Mouse (Mus musculus): Measurements from ENCODE around the gene Rbm47. TPM values are rescaled to one million over a fixed set of nuclear protein-coding genes. Genes with fewer than 3 reads are reported as not detected.
A peak's percentile ranks its signal among the peaks of the same experiment; 100 is the strongest.

Gene Rbm47
- total RNA-seq, 4 experiments from 2014 or later, result 0.27 to 1.8 (median 0.63) TPM

DNA sequence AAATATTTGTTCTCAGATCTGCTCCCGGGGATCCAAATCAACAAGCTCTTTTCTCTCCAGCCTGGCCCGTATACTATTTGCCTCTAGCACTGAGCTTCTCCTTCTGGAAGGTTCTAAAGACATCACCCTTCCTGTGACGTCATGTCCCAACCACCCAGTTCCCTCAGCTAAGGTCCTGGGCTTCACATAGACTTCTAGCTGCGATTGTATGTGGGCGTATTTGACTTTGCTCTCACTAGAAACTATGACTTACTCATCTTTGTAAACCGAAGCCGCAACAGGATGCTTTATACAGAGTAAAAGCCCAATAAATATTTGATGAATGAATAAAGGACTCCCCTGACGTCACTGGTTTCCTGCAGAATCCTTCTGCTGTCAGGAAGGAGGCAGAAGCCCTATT, 7.2 kb downstream of the Rbm47 start:
- no peak for DNase-seq (ENCODE audit: low spot score in 2 of 2)

DNA sequence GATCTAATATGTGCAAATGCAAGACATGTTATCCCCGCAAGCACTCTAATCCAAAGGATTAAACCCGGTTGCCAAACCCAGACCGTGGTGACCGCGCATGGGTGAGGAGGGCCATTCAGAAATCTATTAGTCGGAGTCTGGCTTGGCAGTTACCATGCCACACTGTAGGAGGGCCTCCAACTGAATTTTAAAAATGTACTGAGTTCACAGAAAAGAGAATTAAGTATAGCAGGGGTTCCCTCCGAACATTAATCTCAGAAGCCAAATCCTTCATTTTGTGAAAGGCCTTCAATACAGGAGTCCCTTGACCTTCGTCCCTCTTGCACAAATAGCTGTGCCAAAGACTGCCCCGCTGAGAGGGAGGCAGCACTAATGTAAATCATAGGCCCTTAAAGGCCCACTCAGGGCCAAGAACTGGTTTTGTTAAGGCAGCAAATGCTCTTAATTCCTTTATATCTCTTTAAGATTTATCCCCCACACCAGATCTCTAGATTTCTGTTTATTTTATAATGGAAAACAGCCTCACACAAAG, 16.4 kb downstream of the Rbm47 start:
- no peak for DNase-seq (ENCODE audit: low spot score in 2 of 2)

DNA sequence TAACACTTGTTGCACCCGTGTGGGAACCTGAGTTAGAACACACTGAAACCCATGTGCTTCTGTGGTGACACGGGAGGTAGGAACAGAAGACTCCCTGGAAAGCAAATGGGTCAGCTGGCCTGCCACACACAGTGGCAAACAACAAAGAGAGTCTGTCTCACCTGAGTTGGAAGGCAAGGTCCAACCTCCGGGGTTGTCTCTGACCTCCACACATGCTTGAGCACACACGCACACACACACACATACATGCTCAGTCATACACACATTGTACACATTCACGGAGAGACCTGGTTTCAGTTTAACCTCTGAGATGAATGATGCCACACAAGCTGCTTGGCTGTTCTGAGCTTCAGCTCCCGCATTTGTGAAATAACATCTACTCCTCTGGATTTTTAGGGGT, 18.3 kb downstream of the Rbm47 start:
- no peak for DNase-seq (ENCODE audit: low spot score in 2 of 2)

DNA sequence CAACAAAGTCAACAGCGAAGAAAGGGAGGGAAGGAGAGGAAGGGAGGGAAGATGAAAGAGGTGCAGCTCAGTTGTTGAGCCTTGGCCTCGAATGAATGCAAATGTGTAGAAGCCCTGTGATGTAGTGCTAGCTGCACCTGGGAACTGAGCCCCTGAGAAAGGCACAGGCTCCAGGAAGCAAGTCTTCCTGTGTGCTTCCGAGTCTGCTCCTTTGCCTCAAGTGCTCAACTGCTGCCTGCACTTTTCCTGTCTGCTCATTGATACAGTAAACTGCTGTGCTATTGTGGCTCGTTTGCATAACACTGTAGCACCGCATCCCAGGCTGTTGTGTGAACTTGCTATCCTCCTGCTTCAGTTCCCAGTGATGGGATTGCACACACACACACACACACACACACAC, 19.4 kb downstream of the Rbm47 start:
- no peak for DNase-seq (ENCODE audit: low spot score in 2 of 2)

DNA sequence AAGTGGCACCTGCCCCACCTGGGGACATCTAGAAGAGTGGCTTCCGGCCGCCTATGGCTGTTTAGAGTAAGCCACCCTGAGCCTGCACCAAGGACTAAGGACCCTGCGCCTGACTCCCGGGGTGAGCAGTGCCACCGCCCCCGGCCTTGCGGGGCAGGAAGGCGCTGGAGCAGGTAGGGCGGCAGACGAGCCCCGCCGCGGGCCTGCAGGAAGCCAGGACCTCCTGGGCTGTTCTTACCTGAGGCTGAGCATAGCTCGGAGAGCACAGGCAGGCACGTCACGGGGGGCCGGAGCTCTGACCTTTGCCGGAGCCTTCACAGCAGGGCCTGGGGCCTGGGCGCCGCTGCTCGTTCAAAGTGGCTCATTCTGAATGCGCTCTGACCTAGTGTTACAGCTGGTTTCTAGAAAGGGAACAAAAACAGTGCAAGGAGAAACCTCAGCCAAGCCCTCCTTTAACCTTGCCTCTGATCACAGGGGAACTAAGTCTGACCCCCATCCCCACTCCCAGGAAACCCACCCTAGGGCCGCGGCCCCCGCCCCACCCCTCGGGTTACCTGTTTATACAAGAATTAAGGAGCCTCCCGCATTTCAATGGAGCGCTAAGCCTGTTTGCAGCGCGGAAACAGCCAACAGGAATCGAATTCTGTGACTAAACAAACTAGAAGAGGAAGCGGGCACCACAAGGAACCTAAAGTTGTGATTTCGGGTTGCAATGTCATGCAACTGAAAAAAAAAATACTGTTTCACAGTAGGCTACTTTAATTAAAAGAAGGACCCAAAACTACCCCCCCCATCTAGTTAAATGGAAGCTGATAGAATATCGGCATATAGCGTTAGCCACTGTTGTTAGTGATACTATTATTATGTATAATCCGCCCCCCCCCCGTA, 21.4 kb downstream of the Rbm47 start:
- no peak for DNase-seq (ENCODE audit: low spot score in 2 of 2)

DNA sequence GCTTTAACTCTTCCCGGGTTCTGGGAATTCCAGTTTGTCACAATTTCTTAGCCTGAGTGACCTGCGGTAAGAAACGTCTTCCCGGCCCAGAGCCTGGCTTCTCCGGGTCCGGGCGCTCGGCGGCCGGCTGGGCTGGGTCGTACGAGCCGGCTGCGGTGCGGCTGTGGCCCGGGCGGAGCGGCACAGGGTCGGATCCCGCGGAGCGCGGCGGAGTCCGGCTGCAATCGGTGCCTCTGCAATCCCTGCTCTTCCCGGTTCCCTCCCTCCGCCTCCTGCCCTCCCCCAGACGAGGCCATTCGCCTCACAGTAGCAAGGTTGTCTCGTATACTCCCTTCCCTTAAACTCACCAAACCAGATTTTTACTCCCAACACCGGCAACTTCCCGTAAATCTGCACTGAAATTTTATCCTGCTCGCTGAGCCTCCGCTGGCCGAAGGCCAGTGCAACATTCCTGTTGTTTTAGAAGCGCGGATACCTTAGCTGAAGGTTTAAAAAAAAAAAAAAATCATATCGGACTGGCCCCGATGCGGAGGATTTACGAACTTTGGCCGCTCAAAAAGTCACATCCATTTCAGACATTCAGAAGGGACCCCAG, 22.1 kb downstream of the Rbm47 start:
- DNase-seq (ENCODE audit: low spot score in 2 of 2), result peak in 1 of 2 experiments; percentile 3

DNA sequence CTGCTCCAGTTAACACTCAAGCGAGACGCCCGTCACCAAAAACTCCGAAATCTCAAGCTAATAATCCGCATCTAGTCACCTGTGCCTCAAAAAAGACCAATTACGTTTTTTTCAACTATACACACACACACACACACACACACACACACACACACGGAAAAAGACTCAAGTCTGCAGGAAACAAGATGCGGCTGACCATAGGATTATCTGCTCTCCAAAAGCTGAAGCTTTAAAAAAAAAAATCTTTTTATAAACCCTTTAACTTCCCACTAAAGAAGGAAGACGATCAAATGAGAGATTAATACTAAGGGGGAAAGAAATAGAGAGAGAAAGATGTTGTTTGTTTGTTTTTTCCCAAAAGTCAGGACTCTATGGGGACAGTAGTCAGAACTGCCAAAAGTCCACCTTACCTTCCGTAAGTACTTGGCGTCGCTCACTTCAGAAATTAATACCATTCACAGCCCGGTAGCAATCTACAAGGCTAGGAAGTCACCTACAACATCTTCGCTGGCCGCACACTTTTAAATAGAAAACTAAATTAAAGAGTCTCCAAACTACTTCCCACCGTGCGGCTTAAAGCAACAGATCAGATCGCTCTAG, 22.7 kb downstream of the Rbm47 start:
- DNase-seq (ENCODE audit: low spot score in 2 of 2), result no peak

DNA sequence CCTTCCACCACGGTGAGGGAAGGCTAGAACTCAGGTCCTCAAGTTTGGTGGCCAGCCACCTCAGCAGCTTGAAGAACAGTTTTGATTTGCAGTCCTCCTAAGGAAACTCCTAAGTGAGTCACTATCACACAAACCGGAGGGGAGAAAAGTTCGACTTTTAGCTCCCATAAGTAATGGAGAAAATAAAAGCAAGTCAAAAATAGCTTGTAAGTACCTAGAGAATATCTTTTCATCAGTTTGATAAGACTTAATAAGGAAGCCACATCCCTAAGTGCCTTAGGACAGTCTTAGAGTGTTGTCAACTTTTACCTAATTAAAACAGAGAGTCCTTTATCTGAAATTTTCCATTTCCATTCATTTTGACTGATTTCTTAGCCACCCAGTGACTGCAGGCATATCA, 23.3 kb downstream of the Rbm47 start:
- DNase-seq (ENCODE audit: low spot score in 2 of 2), result no peak

DNA sequence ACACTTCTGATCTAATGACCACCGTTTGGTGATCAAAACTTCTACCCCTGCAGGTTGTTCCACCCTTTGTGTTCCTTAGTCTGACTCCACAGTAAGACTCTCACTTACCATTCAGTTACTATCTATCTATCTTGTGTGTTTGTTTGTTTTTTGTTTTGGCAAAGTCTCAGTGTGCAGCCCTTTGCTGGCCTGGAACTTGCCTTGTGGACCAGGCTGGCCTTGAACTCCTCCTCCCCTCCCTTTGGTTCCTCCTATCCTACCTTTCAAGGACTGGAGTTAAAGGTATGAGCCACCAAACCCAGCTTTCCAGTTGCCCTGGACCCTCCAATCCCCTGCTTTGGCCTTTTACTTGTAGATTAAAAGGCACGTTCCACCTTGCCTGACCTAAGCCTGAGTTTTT, 23.8 kb downstream of the Rbm47 start:
- DNase-seq (ENCODE audit: low spot score in 2 of 2), result no peak

DNA sequence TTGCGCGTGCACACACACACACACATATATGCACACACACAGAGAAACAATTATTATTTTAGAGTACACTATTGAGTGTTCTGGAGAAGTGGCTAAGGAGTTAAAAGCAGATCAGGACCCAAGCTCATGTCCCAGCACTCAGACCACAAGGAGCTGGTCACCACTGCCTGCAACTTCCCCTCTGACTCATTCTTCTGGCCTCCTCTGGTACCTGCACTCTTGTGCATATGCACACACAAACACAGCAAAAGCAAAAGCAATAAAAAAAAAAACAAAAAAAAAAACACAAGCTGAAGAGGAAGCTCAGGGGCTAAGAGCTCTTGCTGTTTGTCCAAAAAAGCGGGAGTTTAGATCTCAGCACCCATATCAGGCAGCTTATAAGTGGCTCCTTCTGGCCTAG, 25.6 kb downstream of the Rbm47 start:
- DNase-seq (ENCODE audit: low spot score in 2 of 2), result no peak

DNA sequence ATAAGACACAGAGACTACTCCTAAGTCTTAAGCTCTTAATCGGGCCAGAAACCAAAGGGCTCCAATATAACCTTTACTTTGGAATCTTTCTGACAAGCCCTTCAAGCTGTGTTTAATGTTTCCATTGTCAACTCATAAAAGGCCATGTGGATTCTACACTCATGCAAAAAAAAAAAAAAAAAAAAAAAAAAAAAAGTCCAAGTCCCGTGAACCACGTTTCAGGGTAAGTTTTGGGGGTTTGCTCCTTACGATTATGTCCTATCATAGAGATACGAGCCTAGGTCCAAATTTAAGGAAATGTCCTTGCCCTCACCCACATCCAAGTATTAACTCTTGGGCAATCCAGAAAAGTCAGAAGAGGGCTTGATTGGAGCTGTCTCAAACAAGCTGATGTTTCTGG, 27.3 kb downstream of the Rbm47 start:
- DNase-seq (ENCODE audit: low spot score in 2 of 2), result no peak

DNA sequence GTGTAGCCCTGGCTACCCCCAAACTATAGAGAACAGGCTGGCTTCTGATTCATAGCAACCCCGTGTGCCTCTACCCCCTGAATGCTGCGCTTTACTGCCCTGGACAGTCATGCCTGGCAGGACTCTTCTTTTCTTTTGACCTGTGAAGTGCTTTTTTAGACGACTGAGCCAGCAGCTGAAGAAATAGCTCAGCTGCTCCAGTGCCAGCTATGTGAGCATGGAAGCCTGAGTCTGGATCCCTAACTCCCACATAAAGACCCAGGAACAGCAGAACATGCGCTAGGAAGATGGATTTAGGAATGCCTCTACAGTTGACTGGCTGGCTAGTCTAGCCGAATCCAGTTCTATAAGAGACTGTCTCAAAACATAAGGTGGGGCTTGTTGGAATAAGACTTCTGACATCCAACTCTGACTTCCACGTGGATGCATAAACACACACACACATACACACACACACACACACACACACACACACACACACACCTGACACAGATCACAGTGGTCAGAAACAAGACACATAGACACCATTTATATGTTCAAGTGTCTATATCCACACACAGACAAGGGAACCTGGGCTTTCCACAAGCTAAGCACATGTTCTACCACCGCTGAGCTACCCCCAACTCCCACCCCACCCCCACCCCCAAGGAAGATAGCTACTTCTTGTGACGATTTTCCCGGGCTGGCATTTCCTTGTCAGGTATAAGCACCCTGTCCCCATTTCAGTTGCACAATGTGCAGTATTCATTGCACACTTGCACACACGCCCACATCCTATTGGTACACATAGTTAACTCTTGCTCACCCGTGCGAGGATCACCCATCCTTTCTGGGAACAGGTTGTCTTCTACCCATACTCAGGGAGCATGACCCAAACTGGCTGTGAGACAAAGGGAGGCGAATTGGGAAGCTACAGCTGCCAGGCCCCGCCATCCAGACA, 29.6 kb downstream of the Rbm47 start:
- DNase-seq (ENCODE audit: low spot score in 2 of 2), result no peak

DNA sequence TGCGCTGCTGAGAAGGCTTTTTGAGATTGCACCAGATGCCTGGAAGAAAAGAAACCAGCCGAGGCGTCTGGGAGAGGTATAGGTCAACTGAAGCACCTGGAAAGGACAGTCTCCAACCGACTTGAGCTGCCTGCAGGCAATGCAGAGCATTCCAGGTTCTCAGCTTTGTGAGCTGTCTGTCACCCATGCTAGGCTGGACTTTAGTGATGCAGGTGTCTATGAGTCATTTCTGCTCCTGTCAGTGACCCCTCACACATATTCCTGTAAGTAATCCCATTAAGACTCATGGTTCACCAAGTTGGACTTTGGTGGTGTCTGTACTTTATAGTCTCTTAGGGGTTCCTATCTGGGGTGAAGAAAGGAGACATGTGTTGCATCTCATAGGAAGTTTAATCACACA, 31.4 kb downstream of the Rbm47 start:
- no peak for DNase-seq (ENCODE audit: low spot score in 2 of 2)

DNA sequence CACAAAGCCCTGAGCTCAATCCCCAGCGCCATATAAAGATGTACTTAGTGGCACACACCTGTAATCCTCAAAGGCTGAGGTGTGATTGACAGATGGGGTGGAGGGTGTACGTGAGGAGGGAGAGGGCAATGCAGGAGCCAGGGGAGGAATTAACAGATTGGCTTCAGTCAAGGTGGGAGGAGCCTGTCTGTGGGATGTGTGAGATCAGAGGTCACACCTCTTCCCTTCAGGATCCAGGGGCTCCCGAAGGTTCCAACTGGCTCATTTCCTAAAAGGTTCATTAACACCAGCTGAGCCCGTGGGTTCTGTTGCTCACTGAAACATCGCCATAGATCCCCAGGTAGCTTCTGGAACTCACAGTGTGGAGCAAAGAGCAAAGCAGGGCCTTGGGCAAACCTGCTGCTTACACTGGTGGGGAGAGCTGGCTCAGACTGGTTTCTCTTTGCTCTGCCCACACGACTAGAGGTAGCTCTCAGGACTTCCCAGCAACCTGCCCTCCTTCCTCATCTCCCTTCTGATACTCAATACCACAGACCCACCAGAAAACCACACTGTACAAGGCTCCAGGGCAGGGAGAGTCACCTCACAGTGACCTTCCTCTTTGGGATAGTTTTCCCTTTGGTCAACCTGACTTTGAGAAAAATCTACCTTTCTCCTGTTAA, 33.2 kb downstream of the Rbm47 start:
- no peak for DNase-seq (ENCODE audit: low spot score in 2 of 2)

DNA sequence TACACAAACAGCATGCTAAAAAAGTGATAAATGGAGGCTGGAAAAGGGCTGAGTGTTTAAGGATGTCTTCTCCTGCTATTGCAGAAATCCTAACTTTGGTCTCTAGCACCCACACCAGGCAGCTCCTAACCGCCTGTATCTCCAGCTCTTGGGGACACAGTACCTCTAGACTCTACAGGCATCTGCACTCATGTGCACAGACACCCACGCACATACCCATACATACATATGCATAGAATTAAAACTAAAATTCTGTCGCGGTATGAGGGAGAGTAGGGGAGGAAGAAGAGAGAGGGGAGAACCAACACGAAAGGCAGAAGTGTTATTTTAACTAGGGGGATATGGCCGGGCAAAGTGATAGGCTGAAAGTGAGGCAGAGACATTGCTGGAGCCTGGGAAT, 33.7 kb downstream of the Rbm47 start:
- DNase-seq (ENCODE audit: low spot score in 2 of 2), result no peak

DNA sequence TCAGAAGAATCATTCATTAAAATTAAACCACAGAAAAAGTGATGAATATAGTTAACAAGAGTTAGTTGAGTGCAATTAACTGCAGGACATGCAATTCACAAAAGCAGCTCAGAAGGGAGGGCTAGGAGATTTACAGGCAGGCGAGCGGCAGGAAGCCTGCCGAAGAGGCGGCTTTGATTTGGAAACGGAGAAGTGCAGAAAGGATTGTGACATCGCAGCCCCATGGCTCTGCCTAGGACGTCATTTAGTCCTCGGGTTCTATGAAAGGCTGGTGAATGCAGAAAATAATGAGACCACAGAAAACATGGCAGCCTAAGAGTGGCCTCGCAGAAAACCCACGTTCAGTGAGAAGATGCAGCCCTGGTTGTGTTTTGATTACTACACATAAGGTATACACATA, 34.3 kb downstream of the Rbm47 start:
- no peak for DNase-seq (ENCODE audit: low spot score in 2 of 2)

DNA sequence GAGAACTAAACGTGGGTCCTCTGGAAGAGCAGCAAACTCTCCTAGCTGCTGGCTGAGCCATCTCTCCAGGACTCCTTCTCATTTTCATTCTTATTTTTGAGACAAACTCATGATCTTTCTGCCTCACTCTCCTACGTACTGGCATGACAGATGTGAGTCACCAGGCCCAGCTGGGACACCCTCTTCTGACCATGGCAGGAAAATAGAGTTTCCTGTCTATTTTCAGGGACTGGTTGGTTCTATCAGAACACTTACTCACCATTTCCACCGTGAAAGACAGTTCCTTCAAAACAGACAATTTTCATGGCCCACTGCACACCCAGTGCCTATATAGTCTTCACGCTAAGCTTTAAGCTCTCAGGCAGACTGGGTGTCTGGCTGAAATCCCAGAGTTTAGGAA, 35.7 kb downstream of the Rbm47 start:
- DNase-seq (ENCODE audit: low spot score in 2 of 2), result no peak

DNA sequence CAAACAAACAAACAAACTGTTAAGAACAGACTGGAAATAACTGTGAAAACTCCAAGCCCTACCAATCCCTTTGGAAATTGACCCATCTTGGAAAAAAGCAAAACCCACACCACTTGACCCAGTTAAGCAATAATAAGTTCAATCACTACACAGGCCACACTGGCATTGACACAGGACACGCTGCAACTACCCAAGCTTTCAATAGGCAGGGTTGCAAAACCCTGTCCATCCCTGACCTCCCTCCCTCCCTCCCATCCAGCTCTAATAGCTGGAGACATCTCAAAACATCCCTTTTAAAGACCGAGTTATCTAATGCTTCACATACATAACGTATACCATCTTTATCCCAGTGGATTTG, 37.1 kb downstream of the Rbm47 start:
- DNase-seq (ENCODE audit: low spot score in 2 of 2), result no peak

DNA sequence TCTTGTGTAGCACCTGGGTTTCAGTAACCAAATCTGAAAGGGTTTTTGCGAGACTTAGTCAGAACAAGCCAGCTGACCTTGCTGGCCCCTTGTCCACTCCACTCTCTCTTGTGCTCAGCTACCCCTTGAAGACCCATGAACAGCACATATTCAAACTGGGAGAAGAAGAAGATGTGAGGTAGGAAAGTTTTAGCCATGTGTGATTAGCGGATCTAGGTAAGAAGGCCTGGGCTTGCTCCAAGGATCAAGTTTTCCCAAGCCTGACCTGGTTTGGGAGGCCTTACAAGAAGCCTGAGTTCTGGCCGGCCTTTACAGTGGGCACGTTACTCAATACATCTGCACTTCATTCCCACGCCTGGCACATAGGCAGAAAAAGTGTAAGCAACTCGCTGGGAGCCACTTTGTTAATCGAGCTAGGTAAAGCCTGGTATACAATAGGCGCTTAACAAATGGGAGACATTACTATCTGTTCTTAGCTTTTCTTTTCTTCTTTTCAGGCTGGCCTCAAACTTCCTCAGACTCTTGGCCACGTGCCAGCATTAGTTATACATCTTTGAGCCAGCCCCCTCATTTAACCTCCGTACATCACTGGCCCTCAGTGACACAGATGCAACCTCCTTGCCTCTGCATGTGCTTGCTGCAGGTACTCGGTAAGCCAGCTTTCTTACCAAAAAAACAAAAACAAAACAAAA, 37.6 kb downstream of the Rbm47 start:
- no peak for DNase-seq (ENCODE audit: low spot score in 2 of 2)

DNA sequence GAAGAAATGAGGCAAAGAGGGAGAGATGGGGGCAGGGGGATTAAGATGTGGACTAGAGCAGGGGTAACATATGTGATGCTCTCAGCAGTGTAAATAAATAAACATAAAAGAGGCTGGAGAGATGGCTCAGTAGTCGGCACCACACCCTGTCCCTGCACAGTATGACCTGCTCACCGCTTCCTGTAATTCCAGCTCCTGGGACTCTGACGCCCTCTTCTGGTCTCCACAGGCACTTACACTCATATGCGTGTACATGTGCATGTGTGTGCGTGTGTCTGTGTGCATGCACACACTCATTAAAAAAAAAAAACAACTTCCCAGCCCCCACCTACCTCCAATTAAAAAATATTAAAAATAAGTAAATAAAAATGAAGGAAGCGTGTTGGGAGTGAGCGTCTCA, 38.3 kb downstream of the Rbm47 start:
- DNase-seq (ENCODE audit: low spot score in 2 of 2), result no peak

Data from gastrocnemius, adult 8-10 months (tissue).